Mouse (Mus musculus) midbrain, embryonic 14.5 days (tissue): ENCODE measurements at regions not wholly inside any gene's neighbourhood (a gene's known extent, or its start where the extent isn't known, plus 50 kb on each side); places are given as distances from the start of the nearest gene placed in this dataset.

Experiments used
- ATAC-seq: fragments of 200-750 bp; cut with Nextera tagmentation; 2 replicates; pipeline ENCODE4 v1.8.0; 2017; ENCODE audit warnings: moderate number of reproducible peaks, moderate library complexity; ENCODE audit not compliant: low FRiP score, low TSS enrichment
- DNase-seq: peaks from one replicate; pipeline ENCODE4 v3.0.0-alpha.2; 2015
- H3K27ac ChIP-seq: fragments of 300-500 bp; sonication (generic); replicated peaks from 2 replicates; pipeline ENCODE4 v1.5.1; 2014; ENCODE audit warnings: mild to moderate bottlenecking, low read depth, low read length, moderate library complexity
- H3K27me3 ChIP-seq: fragments of 300-500 bp; sonication (generic); 2 replicates; pipeline ENCODE4 v1.6.1; 2014; ENCODE audit warnings: low read length, control low read depth, mixed read lengths; ENCODE audit not compliant: control insufficient read depth, insufficient read depth
- H3K36me3 ChIP-seq: fragments of 300-500 bp; sonication (generic); 2 replicates; pipeline ENCODE4 v1.6.1; 2014; ENCODE audit warnings: low read length, control low read depth; ENCODE audit not compliant: control insufficient read depth, insufficient read depth
- H3K4me1 ChIP-seq: fragments of 300-500 bp; sonication (generic); 2 replicates; pipeline ENCODE4 v1.6.1; 2014; ENCODE audit warnings: mild to moderate bottlenecking, antibody characterized with exemption, low read length, control low read depth; ENCODE audit not compliant: control insufficient read depth, insufficient read depth
- H3K4me2 ChIP-seq: fragments of 300-500 bp; sonication (generic); 2 replicates; pipeline ENCODE4 v1.6.1; 2014; ENCODE audit warnings: mild to moderate bottlenecking, low read length, moderate library complexity
- H3K4me3 ChIP-seq: fragments of 300-500 bp; sonication (generic); replicated peaks from 2 replicates; pipeline ENCODE4 v1.5.1; 2014; ENCODE audit warnings: low read depth, low read length
- H3K9ac ChIP-seq: fragments of 300-500 bp; sonication (generic); replicated peaks from 2 replicates; pipeline ENCODE4 v1.6.1; 2014; ENCODE audit warnings: mild to moderate bottlenecking, low read length, moderate library complexity
- H3K9me3 ChIP-seq: fragments of 300-500 bp; sonication (generic); 2 replicates; pipeline ENCODE4 v1.6.1; 2016; ENCODE audit warnings: low read length, control low read depth, mixed read lengths; ENCODE audit not compliant: control insufficient read depth
- WGBS: fragments of 180-500 bp; shearing (Covaris S2); extraction: QIAGEN DNeasy Blood & Tissue Kit; methylation state at CpG from one replicate; pipeline ENCODE4 v1.1.7; 2014; 5-methylcytosine and 5-hydroxymethylcytosine counted together

GRCm38 (mm10) chr11:18821384-18821783, 197.4 kb downstream of the Meis1 start:
- H3K4me3 ChIP-seq: no peak overlapping the region

GRCm38 (mm10) chr11:18814110-18814509, 204.7 kb downstream of the Meis1 start:
- Histone ChIP-seq H3K4me2 (no peak overlapping the region), H3K9ac (no peak overlapping the region), H3K4me1 (no peaks in the 10 kb centered on the region), H3K4me3 (no peak overlapping the region), H3K36me3 (no peaks in the 10 kb centered on the region), H3K27me3 (no peaks in the 10 kb centered on the region), H3K27ac (no peak overlapping the region), H3K9me3 (no peaks in the 10 kb centered on the region)
- ATAC-seq (no peak), DNase-seq (no peak)
- 90% methylated on average over 3 of the region's 3 CpGs for WGBS

More at GRCm38 (mm10) chr11:18821384-18821783, 197.4 kb downstream of the Meis1 start:
- DNase-seq (no peak), ATAC-seq (no peak)
- no peak overlapping the region for H3K27ac ChIP-seq
- no peak overlapping the region for H3K4me2 ChIP-seq
- no peaks in the 10 kb centered on the region for H3K27me3 ChIP-seq
- H3K4me1 ChIP-seq: no peaks in the 10 kb centered on the region
- no peaks in the 10 kb centered on the region for H3K9me3 ChIP-seq
- no peak overlapping the region for H3K9ac ChIP-seq
- no peaks in the 10 kb centered on the region for H3K36me3 ChIP-seq
- 46% methylated on average over 1 of the region's 1 CpGs for WGBS

- Histone ChIP-seq H3K9ac (no peak overlapping the region), H3K9me3 (no peaks in the 10 kb centered on the region), H3K4me1 (no peaks in the 10 kb centered on the region), H3K36me3 (no peaks in the 10 kb centered on the region), H3K27ac (no peak overlapping the region), H3K27me3 (no peaks in the 10 kb centered on the region), H3K4me3 (no peak overlapping the region), H3K4me2 (no peak overlapping the region)
- ATAC-seq: no peak
- WGBS: 98% methylated on average over 3 of the region's 3 CpGs
- DNase-seq: no peak
Observed at GRCm38 (mm10) chr11:18767479-18767878, 251.3 kb downstream of the Meis1 start.

GRCm38 (mm10) chr11:18766458-18767016, 252.2 kb downstream of the Meis1 start:
- H3K27ac ChIP-seq: no peak overlapping the region
- no peaks in the 10 kb centered on the region for H3K36me3 ChIP-seq
- H3K27me3 ChIP-seq: no peaks in the 10 kb centered on the region
- H3K4me3 ChIP-seq: no peak overlapping the region
- ATAC-seq: no peak
- 32% methylated on average over 6 of the region's 6 CpGs for WGBS
- DNase-seq: peak; percentile 50
- H3K9me3 ChIP-seq: no peaks in the 10 kb centered on the region
- no peak overlapping the region for H3K4me2 ChIP-seq
- H3K9ac ChIP-seq: no peak overlapping the region
- no peaks in the 10 kb centered on the region for H3K4me1 ChIP-seq

GRCm38 (mm10) chr11:18758591-18759074, 260.2 kb downstream of the Meis1 start:
- Histone ChIP-seq H3K9ac (no peak overlapping the region), H3K4me3 (no peak overlapping the region), H3K4me1 (0 out of 2 replicates have a peak, but pooled peaks cover 4% of the 10 kb centered on the region), H3K9me3 (no peaks in the 10 kb centered on the region), H3K4me2 (no peak overlapping the region), H3K36me3 (no peaks in the 10 kb centered on the region), H3K27ac (no peak overlapping the region), H3K27me3 (no peaks in the 10 kb centered on the region)
- DNase-seq: no peak
- ATAC-seq: no peak
- WGBS: 81% methylated on average over 6 of the region's 6 CpGs

GRCm38 (mm10) chr11:18756576-18756975, 262.2 kb downstream of the Meis1 start:
- 0 out of 2 replicates have a peak, but pooled peaks cover 7% of the 10 kb centered on the region for H3K4me1 ChIP-seq
- H3K27ac ChIP-seq: no peak overlapping the region
- no peak for ATAC-seq
- no peak overlapping the region for H3K4me3 ChIP-seq
- WGBS: 57% methylated on average over 1 of the region's 1 CpGs
- DNase-seq: no peak
- no peaks in the 10 kb centered on the region for H3K27me3 ChIP-seq
- H3K36me3 ChIP-seq: no peaks in the 10 kb centered on the region
- no peak overlapping the region for H3K4me2 ChIP-seq
- no peak overlapping the region for H3K9ac ChIP-seq
- H3K9me3 ChIP-seq: no peaks in the 10 kb centered on the region

GRCm38 (mm10) chr11:18754732-18755525, 263.9 kb downstream of the Meis1 start:
- DNase-seq (peak; percentile 24), ATAC-seq (no peak)
- H3K9me3 ChIP-seq: no peaks in the 10 kb centered on the region

GRCm38 (mm10) chr11:18753856-18754255, 264.9 kb downstream of the Meis1 start:
- H3K27ac ChIP-seq: peak overlapping the region; percentile 32; the same call in 1 of the 2 replicates
- H3K4me1 ChIP-seq: peaks cover 23% of the 10 kb centered on the region
- no peaks in the 10 kb centered on the region for H3K27me3 ChIP-seq
- 39% methylated on average over 9 of the region's 9 CpGs for WGBS
- no peak overlapping the region for H3K4me3 ChIP-seq
- H3K36me3 ChIP-seq: no peaks in the 10 kb centered on the region
- peak overlapping the region; percentile 15; the same call in 1 of the 2 replicates for H3K4me2 ChIP-seq
- ATAC-seq (no peak), DNase-seq (peak; percentile 18)
- no peaks in the 10 kb centered on the region for H3K9me3 ChIP-seq
- no peak overlapping the region for H3K9ac ChIP-seq

More at GRCm38 (mm10) chr11:18754732-18755525, 263.9 kb downstream of the Meis1 start:
- Histone ChIP-seq H3K27ac (no peak overlapping the region; the same call in 1 of the 2 replicates), H3K27me3 (no peaks in the 10 kb centered on the region), H3K4me1 (0 out of 2 replicates have a peak, but pooled peaks cover 14% of the 10 kb centered on the region), H3K36me3 (no peaks in the 10 kb centered on the region), H3K4me2 (peak overlapping the region; percentile 11), H3K4me3 (no peak overlapping the region), H3K9ac (no peak overlapping the region)
- 40% methylated on average over 9 of the region's 9 CpGs for WGBS
